Mouse (Mus musculus): Measurements from ENCODE around the gene Ube2h.
"Not testable (repeated sequence)": the region's sequence is repeated elsewhere in the genome, so short reads cannot be mapped to it uniquely, and the experiment has no call there.

Gene Ube2h

GRCm38 (mm10) chr6:30304399-30304917, at the start of gene Ube2h:
TSS of gene Ube2h (minus strand) at chr6:30304539.
- DNase-seq (ENCODE audit: low read depth, low spot score) = peak; percentile 95

GRCm38 (mm10) chr6:30353661-30354060, 49.3 kb upstream of the Ube2h start:
- no peak for DNase-seq (ENCODE audit: low read depth, low spot score)

GRCm38 (mm10) chr6:30352762-30353161, 48.4 kb upstream of the Ube2h start:
- no peak for DNase-seq (ENCODE audit: low read depth, low spot score)

GRCm38 (mm10) chr6:30351290-30351689, 47.0 kb upstream of the Ube2h start:
- DNase-seq (ENCODE audit: low read depth, low spot score) = no peak

GRCm38 (mm10) chr6:30347288-30347801, 43.0 kb upstream of the Ube2h start:
- no peak for DNase-seq (ENCODE audit: low read depth, low spot score)

- DNase-seq (ENCODE audit: low read depth, low spot score) = no peak
These were observed 42.4 kb upstream of the Ube2h start for GRCm38 (mm10) chr6:30346737-30347136.

GRCm38 (mm10) chr6:30344032-30344431, 39.7 kb upstream of the Ube2h start:
- DNase-seq (ENCODE audit: low read depth, low spot score) = no peak

GRCm38 (mm10) chr6:30340231-30340873, 36.0 kb upstream of the Ube2h start:
- no peak for DNase-seq (ENCODE audit: low read depth, low spot score)

GRCm38 (mm10) chr6:30336912-30337311, 32.6 kb upstream of the Ube2h start:
- DNase-seq (ENCODE audit: low read depth, low spot score) = no peak

GRCm38 (mm10) chr6:30332262-30332661, 27.9 kb upstream of the Ube2h start:
- DNase-seq (ENCODE audit: low read depth, low spot score) = no peak

- no peak for DNase-seq (ENCODE audit: low read depth, low spot score)
These were observed 26.4 kb upstream of the Ube2h start for GRCm38 (mm10) chr6:30330706-30331105.

GRCm38 (mm10) chr6:30325932-30326501, 21.7 kb upstream of the Ube2h start:
- DNase-seq (ENCODE audit: low read depth, low spot score) = no peak

GRCm38 (mm10) chr6:30321002-30321401, 16.7 kb upstream of the Ube2h start:
- DNase-seq (ENCODE audit: low read depth, low spot score) = no peak

GRCm38 (mm10) chr6:30319216-30319615, 14.9 kb upstream of the Ube2h start:
- no peak for DNase-seq (ENCODE audit: low read depth, low spot score)

- DNase-seq (ENCODE audit: low read depth, low spot score) = no peak
These were observed 7.7 kb upstream of the Ube2h start for GRCm38 (mm10) chr6:30312006-30312405.

- DNase-seq (ENCODE audit: low read depth, low spot score) = no peak
These were observed 4.4 kb upstream of the Ube2h start for GRCm38 (mm10) chr6:30308751-30309150.

GRCm38 (mm10) chr6:30307691-30308090, 3.4 kb upstream of the Ube2h start:
- DNase-seq (ENCODE audit: low read depth, low spot score) = no peak

- DNase-seq (ENCODE audit: low read depth, low spot score) = not testable (repeated sequence)
These were observed 454 bp downstream of the Ube2h start for GRCm38 (mm10) chr6:30303771-30304398.

- no peak for DNase-seq (ENCODE audit: low read depth, low spot score)
These were observed 1.3 kb downstream of the Ube2h start for GRCm38 (mm10) chr6:30302781-30303631.

- DNase-seq (ENCODE audit: low read depth, low spot score) = no peak
These were observed 2.2 kb downstream of the Ube2h start for GRCm38 (mm10) chr6:30302156-30302555.

- DNase-seq (ENCODE audit: low read depth, low spot score) = no peak
These were observed 3.4 kb downstream of the Ube2h start for GRCm38 (mm10) chr6:30300901-30301300.

- DNase-seq (ENCODE audit: low read depth, low spot score) = peak; percentile 36
These were observed 4.0 kb downstream of the Ube2h start for GRCm38 (mm10) chr6:30300372-30300771.

All from retina, adult 2 months (tissue).